Mouse (Mus musculus): Measurements from ENCODE around the gene Tjp1.
A peak's percentile ranks its signal among the peaks of the same experiment; 100 is the strongest.

- TF ChIP-seq CTCF (IDR thresholded peaks at IDR 0.05) (no peak), EP300 (IDR thresholded peaks at IDR 0.05) (peak; percentile 39; the same call in 1 of the 2 replicates)
Observed at GRCm38 (mm10) chr7:65417231-65418100, 110.1 kb downstream of the Tjp1 start.
